Mouse (Mus musculus) MEL (cell line): ENCODE measurements around the gene Nudt8. TPM values are rescaled to one million over a fixed set of nuclear protein-coding genes. Genes with fewer than 3 reads are reported as not detected.

ENCODE experiments used
- DNase-seq: peaks from one replicate; pipeline ENCODE4 v3.0.0; 2011; ENCODE audit warnings: low read depth, low spot score
- H3K27ac ChIP-seq: 2 replicates; pipeline ENCODE4 v1.5.1; 2012; ENCODE audit warnings: low read depth, mild to moderate bottlenecking, control low read depth, low read length, moderate library complexity; ENCODE audit not compliant: control insufficient read depth
- H3K27me3 ChIP-seq, 2 experiments: fragments of 150-350 bp in 1 of 2; sonication (generic) in 1 of 2; 2 replicates each; pipeline ENCODE4 v1.6.1; 2012; ENCODE audit warnings: low read length in 2 of 2, mild to moderate bottlenecking in 2 of 2, improper control_type of control experiment in 1 of 2, moderate library complexity in 1 of 2; ENCODE audit not compliant: insufficient read depth in 2 of 2, control insufficient read depth in 1 of 2
- H3K36me3 ChIP-seq, 2 experiments: 2 replicates each; pipeline ENCODE4 v1.6.1; 2012 to 2014; ENCODE audit warnings: low read length in 2 of 2, improper control_type of control experiment in 1 of 2, inconsistent platforms in 1 of 2, mild to moderate bottlenecking in 1 of 2; ENCODE audit not compliant: insufficient read depth in 2 of 2, control insufficient read depth in 1 of 2
- H3K4me1 ChIP-seq, 2 experiments: fragments of 150-350 bp in 1 of 2; sonication (generic) in 1 of 2; 2 replicates each; pipeline ENCODE4 v1.6.1; 2012; ENCODE audit warnings: low read length in 2 of 2, improper control_type of control experiment in 1 of 2, mild to moderate bottlenecking in 1 of 2; ENCODE audit not compliant: insufficient read depth in 2 of 2, control insufficient read depth in 1 of 2
- H3K4me3 ChIP-seq, 2 experiments: fragments of 150-350 bp in 1 of 2; sonication (generic) in 1 of 2; 2 replicates each; pipeline ENCODE4 v1.5.1; 2012; ENCODE audit warnings: low read depth in 2 of 2, low read length in 2 of 2, mild to moderate bottlenecking in 2 of 2, moderate library complexity in 2 of 2, control low read depth in 1 of 2, improper control_type of control experiment in 1 of 2; ENCODE audit not compliant: control insufficient read depth in 1 of 2, insufficient read depth in 1 of 2
- H3K79me2 ChIP-seq: 2 replicates; pipeline ENCODE4 v1.6.1; 2012; ENCODE audit warnings: mild to moderate bottlenecking, low read length, moderate library complexity; ENCODE audit not compliant: control insufficient read depth, poor library complexity, insufficient read depth
- H3K9ac ChIP-seq: 2 replicates; pipeline ENCODE4 v1.6.1; 2012; ENCODE audit warnings: low read depth, mild to moderate bottlenecking, control low read depth, low read length, moderate library complexity; ENCODE audit not compliant: control insufficient read depth, poor library complexity, severe bottlenecking
- H3K9me3 ChIP-seq: fragments of 150-350 bp; sonication (generic); replicated peaks from 2 replicates; pipeline ENCODE4 v1.6.1; 2012; ENCODE audit warnings: mild to moderate bottlenecking, low read length, improper control_type of control experiment, moderate library complexity; ENCODE audit not compliant: insufficient read depth
- CHD1 ChIP-seq: IDR thresholded peaks from 2 replicates; pipeline ENCODE4 v1.6.1; 2012; ENCODE audit warnings: low read depth, mild to moderate bottlenecking, inconsistent platforms, low read length, improper control_type of control experiment
- CHD2 ChIP-seq: IDR thresholded peaks from 2 replicates; pipeline ENCODE4 v1.6.1; 2011; ENCODE audit warnings: low read length, improper control_type of control experiment
- CTCF ChIP-seq, 3 experiments: IDR thresholded peaks in 2 of 3; conservative IDR thresholded peaks in 1 of 3; 2 replicates each; pipeline ENCODE4 v1.5.1; 2011 to 2012; ENCODE audit warnings: low read length in 3 of 3, low read depth in 2 of 3, mild to moderate bottlenecking in 2 of 3, improper control_type of control experiment in 1 of 3, inconsistent platforms in 1 of 3, mixed read lengths in 1 of 3, moderate library complexity in 1 of 3; ENCODE audit not compliant: control insufficient read depth in 1 of 3, insufficient read depth in 1 of 3, poor library complexity in 1 of 3, severe bottlenecking in 1 of 3
- ELF1 ChIP-seq: IDR thresholded peaks from 2 replicates; pipeline ENCODE4 v1.6.1; 2014; ENCODE audit warnings: low read depth, mild to moderate bottlenecking, inconsistent platforms, low read length, improper control_type of control experiment, moderate library complexity
- GABPA ChIP-seq: IDR thresholded peaks from 2 replicates; pipeline ENCODE4 v1.6.1; 2012; ENCODE audit warnings: low read depth, mild to moderate bottlenecking, inconsistent platforms, low read length, improper control_type of control experiment, moderate library complexity
- HCFC1 ChIP-seq: IDR thresholded peaks from 2 replicates; pipeline ENCODE4 v1.6.1; 2012; ENCODE audit warnings: low read depth, mild to moderate bottlenecking, inconsistent platforms, low read length, improper control_type of control experiment, moderate library complexity
- MAFK ChIP-seq: IDR thresholded peaks from 2 replicates; pipeline ENCODE4 v1.6.1; 2011; ENCODE audit warnings: low read depth, mild to moderate bottlenecking, low read length, improper control_type of control experiment, borderline replicate concordance
- MAZ ChIP-seq: IDR thresholded peaks from 2 replicates; pipeline ENCODE4 v1.6.1; 2012; ENCODE audit warnings: low read depth, mild to moderate bottlenecking, inconsistent platforms, low read length, improper control_type of control experiment
- MEF2A ChIP-seq: IDR thresholded peaks from 2 replicates; pipeline ENCODE4 v1.6.1; 2014; ENCODE audit warnings: low read depth, mild to moderate bottlenecking, inconsistent platforms, low read length, improper control_type of control experiment; ENCODE audit not compliant: poor library complexity, insufficient replicate concordance, severe bottlenecking; ENCODE audit errors: extremely low read depth
- MXI1 ChIP-seq: IDR thresholded peaks from 2 replicates; pipeline ENCODE4 v1.6.1; 2011; ENCODE audit warnings: mild to moderate bottlenecking, low read depth, low read length, improper control_type of control experiment
- MYB ChIP-seq: IDR thresholded peaks from 2 replicates; pipeline ENCODE4 v1.6.1; 2011; ENCODE audit warnings: mild to moderate bottlenecking, low read depth, low read length, improper control_type of control experiment
- MYC ChIP-seq: IDR thresholded peaks from 2 replicates; pipeline ENCODE4 v1.6.1; 2011; ENCODE audit warnings: low read depth, mild to moderate bottlenecking, low read length, improper control_type of control experiment, moderate library complexity
- NRF1 ChIP-seq: IDR thresholded peaks from 2 replicates; pipeline ENCODE4 v1.6.1; 2014; ENCODE audit warnings: low read depth, mild to moderate bottlenecking, inconsistent platforms, low read length, improper control_type of control experiment, moderate library complexity; ENCODE audit not compliant: poor library complexity, insufficient read depth, severe bottlenecking
- POLR2A ChIP-seq, 2 experiments: IDR thresholded peaks; 2 replicates each; pipeline ENCODE4 v1.6.1; 2011 to 2012; ENCODE audit warnings: low read length in 2 of 2, mild to moderate bottlenecking in 2 of 2, control low read depth in 1 of 2, improper control_type of control experiment in 1 of 2, low read depth in 1 of 2, moderate library complexity in 1 of 2; ENCODE audit not compliant: control insufficient read depth in 1 of 2, insufficient read depth in 1 of 2, poor library complexity in 1 of 2
- POLR2AphosphoS2 ChIP-seq: IDR thresholded peaks from 2 replicates; pipeline ENCODE4 v1.6.1; 2011; ENCODE audit warnings: low read length, improper control_type of control experiment
- RAD21 ChIP-seq: IDR thresholded peaks from 2 replicates; pipeline ENCODE4 v1.6.1; 2011; ENCODE audit warnings: mild to moderate bottlenecking, low read depth, low read length, improper control_type of control experiment
- RCOR1 ChIP-seq: IDR thresholded peaks from 2 replicates; pipeline ENCODE4 v1.6.1; 2012; ENCODE audit warnings: low read depth, mild to moderate bottlenecking, inconsistent platforms, low read length, improper control_type of control experiment
- TAL1 ChIP-seq: IDR thresholded peaks from 2 replicates; pipeline ENCODE4 v1.6.1; 2012; ENCODE audit warnings: mild to moderate bottlenecking, inconsistent platforms, low read length, moderate library complexity, mixed read lengths
- TBP ChIP-seq: IDR thresholded peaks from 2 replicates; pipeline ENCODE4 v1.8.0; 2011; ENCODE audit warnings: low read depth, low read length, improper control_type of control experiment
- TCF12 ChIP-seq: IDR thresholded peaks from 2 replicates; pipeline ENCODE4 v1.6.1; 2014; ENCODE audit warnings: low read depth, mild to moderate bottlenecking, inconsistent platforms, low read length, improper control_type of control experiment, moderate library complexity
- USF1 ChIP-seq: IDR thresholded peaks from 2 replicates; pipeline ENCODE4 v1.6.1; 2014; ENCODE audit warnings: low read depth, mild to moderate bottlenecking, inconsistent platforms, low read length, improper control_type of control experiment, moderate library complexity
- ZC3H11A ChIP-seq: IDR thresholded peaks from 2 replicates; pipeline ENCODE4 v1.6.1; 2012; ENCODE audit warnings: low read depth, mild to moderate bottlenecking, inconsistent platforms, low read length, improper control_type of control experiment
- ZKSCAN1 ChIP-seq: IDR thresholded peaks from 2 replicates; pipeline ENCODE4 v1.6.1; 2012; ENCODE audit warnings: low read depth, mild to moderate bottlenecking, inconsistent platforms, low read length, improper control_type of control experiment, moderate library complexity
- ZMIZ1 ChIP-seq: IDR thresholded peaks from 2 replicates; pipeline ENCODE4 v1.6.1; 2012; ENCODE audit warnings: low read depth, mild to moderate bottlenecking, inconsistent platforms, low read length, improper control_type of control experiment, moderate library complexity
- polyA plus RNA-seq, 2 experiments: library from polyadenylated mRNA; stranded (reverse) in 1 of 2; unstranded in 1 of 2; fragments of >175 nt in 1 of 2; fragments of >200 nt in 1 of 2; gene quantifications; 2 replicates each; pipeline versions ENCODE4 v1.2.1 to v1.2.4; 2012; ENCODE audit warnings: low replicate concordance in 2 of 2, low read depth in 1 of 2; ENCODE audit not compliant: insufficient read length in 2 of 2, insufficient read depth in 1 of 2, missing spikeins in 1 of 2
- total RNA-seq: library from RNA; depleted of rRNA; stranded (reverse); fragments of 300-350 nt; gene quantifications from 2 replicates; pipeline ENCODE4 v1.2.3, GENCODE M21; 2012

Nudt8 gene
- total and polyA plus RNA-seq, 3 experiments, result 58.1 to 71.5 TPM; not detected in 1

GRCm38 (mm10) chr19:3992416-3992815, 8.0 kb upstream of the Nudt8 start, which contains the start of gene Tbx10:
Gene Tbx10, plus strand, starts transcription at chr19:3992752.
- H3K36me3 ChIP-seq, result no peaks in the 10 kb centered on the region
- no peaks in the 10 kb centered on the region for H3K9me3 ChIP-seq
- H3K9ac ChIP-seq, result no peak within 1 kb of the TSS
- H3K27ac ChIP-seq, result no peak within 1 kb of the TSS
- peaks cover 3 to 8% of the 10 kb centered on the region in 2 experiments for H3K27me3 ChIP-seq
- DNase-seq, result no peak
- H3K79me2 ChIP-seq, result no peaks in the 10 kb centered on the region
- no peak for TF ChIP-seq NRF1
- TF ChIP-seq MAFK, result no peak
- TF ChIP-seq MEF2A, result no peak
- TF ChIP-seq ZC3H11A, result no peak
- TF ChIP-seq ZKSCAN1, result no peak
- TF ChIP-seq MYC, result no peak
- TF ChIP-seq CTCF (IDR thresholded peaks at IDR 0.05 in 2 of 3, conservative IDR thresholded peaks at IDR 0.05 in 1 of 3; ENCODE audit: control insufficient read depth in 1 of 3, insufficient read depth in 1 of 3, low read depth in 2 of 3, low read length in 3 of 3, poor library complexity in 1 of 3, severe bottlenecking in 1 of 3), result no peak
- no peak for TF ChIP-seq GABPA
- TF ChIP-seq MAZ, result no peak
- no peak for TF ChIP-seq MYB
- TF ChIP-seq POLR2AphosphoS2, result no peak
- no peak for TF ChIP-seq TCF12
- TF ChIP-seq MXI1, result no peak
- no peak for TF ChIP-seq TBP
- no peak for TF ChIP-seq RCOR1
- TF ChIP-seq, all 39 proteins: peak for 0
- H3K4me3 ChIP-seq, result no peak within 1 kb of the TSS
- H3K4me1 ChIP-seq, result no peaks in the 10 kb centered on the region

DNA sequence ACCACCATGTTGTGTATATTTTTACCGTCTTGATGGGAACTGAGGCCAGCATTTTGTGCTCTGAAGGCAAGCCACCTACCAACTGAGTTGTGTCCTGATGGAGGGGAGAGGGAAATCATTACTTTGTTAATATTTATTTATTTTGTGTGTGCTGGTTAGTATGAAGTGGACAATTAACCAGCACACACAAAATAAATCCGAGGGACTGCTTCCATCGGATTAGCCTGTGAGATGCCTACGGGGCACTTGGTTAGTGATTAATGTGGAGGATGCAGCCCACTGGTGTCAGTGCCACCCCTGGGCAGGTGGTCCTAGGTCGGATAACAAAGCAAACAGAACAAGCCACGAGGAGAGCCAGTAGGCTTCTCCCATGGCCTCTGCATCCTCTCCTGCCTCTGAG, 5.4 kb upstream of the Nudt8 start:
- Histone ChIP-seq H3K9ac (no peak overlapping the region), H3K36me3 (peaks cover 0 to 5% of the 10 kb centered on the region in 2 experiments; a peak in 2 of 4 replicates)
- no peak for DNase-seq
- TF ChIP-seq HCFC1 (no peak), USF1 (no peak), POLR2A (IDR thresholded peaks at IDR 0.05; ENCODE audit: control insufficient read depth in 1 of 2, insufficient read depth in 1 of 2, low read depth in 1 of 2, low read length in 2 of 2, poor library complexity in 1 of 2) (no peak), ZMIZ1 (no peak), TAL1 (no peak), CHD1 (no peak), CHD2 (no peak), MEF2A (no peak), RAD21 (no peak), RCOR1 (no peak), CTCF (IDR thresholded peaks at IDR 0.05 in 2 of 3, conservative IDR thresholded peaks at IDR 0.05 in 1 of 3; ENCODE audit: control insufficient read depth in 1 of 3, insufficient read depth in 1 of 3, low read depth in 2 of 3, low read length in 3 of 3, poor library complexity in 1 of 3, severe bottlenecking in 1 of 3) (no peak), MAFK (no peak), TBP (no peak), ZC3H11A (no peak), MYB (no peak), NRF1 (no peak), GABPA (no peak), ELF1 (no peak)
- TF ChIP-seq, all 39 proteins: peak for 0
- peaks cover 0 to 9% of the 10 kb centered on the region in 2 experiments; a peak in 2 of 4 replicates for H3K4me1 ChIP-seq
- H3K79me2 ChIP-seq, result no peaks in the 10 kb centered on the region
- no peaks in the 10 kb centered on the region for H3K9me3 ChIP-seq
- H3K27ac ChIP-seq, result no peak overlapping the region
- no peak overlapping the region for H3K4me3 ChIP-seq
- peaks cover 3 to 8% of the 10 kb centered on the region in 2 experiments for H3K27me3 ChIP-seq
